Mouse (Mus musculus): ENCODE measurements at regions not wholly inside any gene's neighbourhood (a gene's known extent, or its start where the extent isn't known, plus 50 kb on each side); places are given as distances from the start of the nearest gene placed in this dataset.

DNA sequence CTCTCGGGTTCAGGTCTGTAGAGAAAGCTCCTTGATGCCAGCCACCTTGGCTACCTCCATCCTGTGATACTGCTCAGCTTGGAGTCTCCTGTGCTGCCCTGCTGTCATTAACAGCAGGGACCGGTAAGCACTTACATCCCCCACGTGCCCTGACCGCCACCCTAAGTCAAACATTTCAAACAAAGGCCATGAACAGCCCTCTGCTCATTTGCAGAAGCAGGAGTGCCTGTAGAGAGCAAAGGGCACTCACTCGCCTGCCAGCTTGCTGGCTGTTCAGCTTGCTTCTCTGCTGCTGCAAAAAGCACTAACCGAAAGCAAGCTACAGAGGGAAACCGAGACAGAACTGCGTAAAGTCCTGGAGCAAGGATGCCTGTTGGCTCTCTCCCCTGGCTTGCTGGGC is 61.8 kb upstream of the Thy1 start:
- H3K9me3 ChIP-seq (ENCODE audit: control insufficient read depth, insufficient read depth, low read depth, low read length), result no peaks in the 10 kb centered on the region
- DNase-seq (ENCODE audit: low read depth, low spot score), result no peak
- H3K9ac ChIP-seq (ENCODE audit: insufficient read depth, low read depth, low read length, poor library complexity, severe bottlenecking), result no peak overlapping the region
- H3K4me1 ChIP-seq (ENCODE audit: control insufficient read depth in 2 of 2, insufficient read depth in 2 of 2, low read length in 2 of 2, poor library complexity in 1 of 2), result peaks cover 0 to 3% of the 10 kb centered on the region in 2 experiments; a peak in 1 of 4 replicates
- H3K36me3 ChIP-seq (ENCODE audit: control insufficient read depth, insufficient read depth, low read length, poor library complexity, severe bottlenecking), result no peaks in the 10 kb centered on the region
- no peak overlapping the region for H3K4me3 ChIP-seq (ENCODE audit: insufficient read depth in 1 of 2, low read depth in 1 of 2, low read length in 2 of 2, poor library complexity in 1 of 2, severe bottlenecking in 1 of 2)
- TF ChIP-seq ZC3H11A (IDR thresholded peaks at IDR 0.05; ENCODE audit: borderline replicate concordance, low read depth, low read length) (no peak), HCFC1 (IDR thresholded peaks at IDR 0.05; ENCODE audit: borderline replicate concordance, insufficient read depth, low read length) (no peak), MAFK (IDR thresholded peaks at IDR 0.05; ENCODE audit: insufficient read depth, low read depth, low read length) (no peak), ZNF384 (IDR thresholded peaks at IDR 0.05; ENCODE audit: low read depth, low read length) (no peak), CHD2 (IDR thresholded peaks at IDR 0.05; ENCODE audit: low read depth, low read length) (no peak)
- no peak overlapping the region for H3K27ac ChIP-seq (ENCODE audit: insufficient read depth, low read depth, low read length, poor library complexity, severe bottlenecking)
- in situ Hi-C loops (cut with MboI; ENCODE audit: low sequenced_read_pairs in 2 of 2, unreplicated experiment in 2 of 2), result no loop called here

DNA sequence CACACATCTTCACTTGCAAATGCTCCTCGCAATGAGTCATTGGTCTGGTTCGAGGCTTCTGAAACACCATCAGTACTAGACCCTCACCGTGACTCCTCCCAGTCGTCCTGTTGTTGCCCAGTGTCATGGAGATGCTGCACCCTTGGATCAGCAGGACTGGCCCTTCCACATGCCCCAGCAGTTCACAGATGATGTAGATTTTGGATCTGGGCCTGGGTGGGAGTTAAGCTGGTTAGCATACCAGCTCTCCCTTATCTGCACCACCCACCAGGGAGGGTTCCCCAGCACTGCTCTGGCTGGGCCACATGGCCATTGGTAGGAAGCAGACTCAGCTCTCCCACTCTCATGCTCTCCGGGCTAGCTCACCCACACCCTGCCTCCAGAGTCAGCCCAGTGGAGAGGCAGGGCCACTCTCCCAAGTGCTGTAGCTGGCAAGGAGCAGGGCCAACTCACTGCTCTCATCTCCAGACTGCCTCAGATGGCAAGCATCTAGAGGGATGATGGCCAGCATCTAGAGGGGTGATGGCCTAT is 60.8 kb upstream of the Thy1 start:
- no peaks in the 10 kb centered on the region for H3K36me3 ChIP-seq (ENCODE audit: control insufficient read depth, insufficient read depth, low read length, poor library complexity, severe bottlenecking)
- H3K9ac ChIP-seq (ENCODE audit: insufficient read depth, low read depth, low read length, poor library complexity, severe bottlenecking), result no peak overlapping the region
- H3K9me3 ChIP-seq (ENCODE audit: control insufficient read depth, insufficient read depth, low read depth, low read length), result no peaks in the 10 kb centered on the region
- no peak for DNase-seq (ENCODE audit: low read depth, low spot score)
- TF ChIP-seq MAFK (IDR thresholded peaks at IDR 0.05; ENCODE audit: insufficient read depth, low read depth, low read length) (no peak), ZC3H11A (IDR thresholded peaks at IDR 0.05; ENCODE audit: borderline replicate concordance, low read depth, low read length) (no peak), CHD2 (IDR thresholded peaks at IDR 0.05; ENCODE audit: low read depth, low read length) (no peak), ZNF384 (IDR thresholded peaks at IDR 0.05; ENCODE audit: low read depth, low read length) (no peak), HCFC1 (IDR thresholded peaks at IDR 0.05; ENCODE audit: borderline replicate concordance, insufficient read depth, low read length) (no peak)
- H3K4me1 ChIP-seq (ENCODE audit: control insufficient read depth in 2 of 2, insufficient read depth in 2 of 2, low read length in 2 of 2, poor library complexity in 1 of 2), result peaks cover 0 to 3% of the 10 kb centered on the region in 2 experiments; a peak in 1 of 4 replicates
- in situ Hi-C loops (cut with MboI; ENCODE audit: low sequenced_read_pairs in 2 of 2, unreplicated experiment in 2 of 2), result no loop called here
- H3K4me3 ChIP-seq (ENCODE audit: insufficient read depth in 1 of 2, low read depth in 1 of 2, low read length in 2 of 2, poor library complexity in 1 of 2, severe bottlenecking in 1 of 2), result no peak overlapping the region
- H3K27ac ChIP-seq (ENCODE audit: insufficient read depth, low read depth, low read length, poor library complexity, severe bottlenecking), result no peak overlapping the region

DNA sequence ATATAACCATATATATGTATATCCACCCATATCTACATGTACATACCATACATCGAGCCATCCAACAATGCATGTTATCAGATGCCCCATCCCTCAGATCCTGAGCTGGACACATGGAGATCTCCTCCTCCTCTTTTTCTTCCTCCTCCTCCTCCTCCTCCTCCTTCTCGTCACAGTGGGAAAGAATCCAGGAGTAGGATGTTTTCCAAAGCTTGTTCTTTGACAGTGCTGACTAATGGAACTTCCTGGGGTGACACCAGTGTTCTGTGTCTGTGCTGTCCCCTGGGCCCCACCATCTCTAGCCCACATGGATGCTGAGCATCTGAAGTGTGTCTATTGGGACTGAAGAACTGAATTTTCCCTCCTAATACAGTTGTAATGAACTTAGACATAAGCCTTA is 60.0 kb upstream of the Thy1 start:
- Histone ChIP-seq H3K27ac (ENCODE audit: insufficient read depth, low read depth, low read length, poor library complexity, severe bottlenecking) (no peak overlapping the region), H3K36me3 (ENCODE audit: control insufficient read depth, insufficient read depth, low read length, poor library complexity, severe bottlenecking) (no peaks in the 10 kb centered on the region), H3K4me1 (ENCODE audit: control insufficient read depth in 2 of 2, insufficient read depth in 2 of 2, low read length in 2 of 2, poor library complexity in 1 of 2) (peaks cover 0 to 5% of the 10 kb centered on the region in 2 experiments; a peak in 1 of 4 replicates), H3K9ac (ENCODE audit: insufficient read depth, low read depth, low read length, poor library complexity, severe bottlenecking) (no peak overlapping the region), H3K9me3 (ENCODE audit: control insufficient read depth, insufficient read depth, low read depth, low read length) (no peaks in the 10 kb centered on the region), H3K4me3 (ENCODE audit: insufficient read depth in 1 of 2, low read depth in 1 of 2, low read length in 2 of 2, poor library complexity in 1 of 2, severe bottlenecking in 1 of 2) (no peak overlapping the region)
- no peak for DNase-seq (ENCODE audit: low read depth, low spot score)
- TF ChIP-seq MAFK (IDR thresholded peaks at IDR 0.05; ENCODE audit: insufficient read depth, low read depth, low read length), result no peak
- TF ChIP-seq ZC3H11A (IDR thresholded peaks at IDR 0.05; ENCODE audit: borderline replicate concordance, low read depth, low read length), result no peak
- no peak for TF ChIP-seq ZNF384 (IDR thresholded peaks at IDR 0.05; ENCODE audit: low read depth, low read length)
- no peak for TF ChIP-seq HCFC1 (IDR thresholded peaks at IDR 0.05; ENCODE audit: borderline replicate concordance, insufficient read depth, low read length)
- no peak for TF ChIP-seq CHD2 (IDR thresholded peaks at IDR 0.05; ENCODE audit: low read depth, low read length)
- in situ Hi-C loops (cut with MboI; ENCODE audit: low sequenced_read_pairs in 2 of 2, unreplicated experiment in 2 of 2), result no loop called here

DNA sequence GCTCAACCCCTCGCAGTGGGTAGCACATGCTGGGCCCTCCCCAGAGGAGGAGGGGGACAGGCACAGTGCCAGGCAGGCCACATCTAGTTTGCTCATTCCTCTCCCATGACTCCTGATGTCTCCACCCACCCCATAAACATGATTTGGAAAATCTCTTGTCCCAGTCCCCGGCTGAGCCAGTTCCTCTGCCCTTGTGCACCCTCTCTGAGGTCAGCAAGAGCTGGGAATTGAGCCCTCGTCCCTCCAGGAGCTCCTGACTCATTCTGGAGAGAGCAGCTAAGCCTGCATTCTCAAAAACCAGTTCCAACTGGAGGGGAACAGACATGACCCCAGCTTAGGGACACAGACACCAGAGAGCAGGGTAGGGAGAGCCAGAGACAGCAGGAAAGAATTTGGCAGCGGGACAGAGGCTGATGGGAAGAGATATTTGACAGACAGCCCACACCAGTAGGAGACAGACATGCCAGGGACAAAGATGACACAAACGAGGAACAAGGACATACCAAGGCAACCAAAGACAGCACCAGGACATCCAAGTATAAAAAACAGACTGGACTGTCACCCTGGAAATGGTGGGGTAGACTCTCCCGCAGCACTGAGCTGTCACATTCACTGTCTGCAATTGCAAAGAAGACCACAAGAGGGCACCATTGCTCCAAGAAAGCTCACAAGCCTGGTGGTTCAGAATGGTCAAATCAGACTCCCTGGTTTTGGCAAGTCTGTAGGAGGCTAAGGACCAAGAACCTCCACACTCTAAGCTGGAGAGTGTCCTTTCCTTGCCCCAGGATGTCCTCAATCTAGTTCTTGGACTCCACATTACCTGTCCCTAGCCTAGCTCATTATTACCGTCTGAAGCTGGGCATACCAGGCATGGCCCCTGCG is 58.8 kb upstream of the Thy1 start:
- no peak overlapping the region for H3K27ac ChIP-seq (ENCODE audit: insufficient read depth, low read depth, low read length, poor library complexity, severe bottlenecking)
- H3K4me3 ChIP-seq (ENCODE audit: insufficient read depth in 1 of 2, low read depth in 1 of 2, low read length in 2 of 2, poor library complexity in 1 of 2, severe bottlenecking in 1 of 2), result no peak overlapping the region
- H3K4me1 ChIP-seq (ENCODE audit: control insufficient read depth in 2 of 2, insufficient read depth in 2 of 2, low read length in 2 of 2, poor library complexity in 1 of 2), result peaks cover 5 to 14% of the 10 kb centered on the region in 2 experiments; a peak in 3 of 4 replicates
- no peak overlapping the region for H3K9ac ChIP-seq (ENCODE audit: insufficient read depth, low read depth, low read length, poor library complexity, severe bottlenecking)
- in situ Hi-C loops (cut with MboI; ENCODE audit: low sequenced_read_pairs in 2 of 2, unreplicated experiment in 2 of 2), result no loop called here
- no peaks in the 10 kb centered on the region for H3K9me3 ChIP-seq (ENCODE audit: control insufficient read depth, insufficient read depth, low read depth, low read length)
- no peaks in the 10 kb centered on the region for H3K36me3 ChIP-seq (ENCODE audit: control insufficient read depth, insufficient read depth, low read length, poor library complexity, severe bottlenecking)
- DNase-seq (ENCODE audit: low read depth, low spot score), result peak; percentile 81
- TF ChIP-seq MAFK (IDR thresholded peaks at IDR 0.05; ENCODE audit: insufficient read depth, low read depth, low read length), result no peak
- TF ChIP-seq ZC3H11A (IDR thresholded peaks at IDR 0.05; ENCODE audit: borderline replicate concordance, low read depth, low read length), result peak; percentile 96
- 0 out of 2 replicates have a peak, but pooled peaks have one; percentile 37 for TF ChIP-seq HCFC1 (IDR thresholded peaks at IDR 0.05; ENCODE audit: borderline replicate concordance, insufficient read depth, low read length)
- no peak for TF ChIP-seq CHD2 (IDR thresholded peaks at IDR 0.05; ENCODE audit: low read depth, low read length)
- 0 out of 2 replicates have a peak, but pooled peaks have one; percentile 37 for TF ChIP-seq ZNF384 (IDR thresholded peaks at IDR 0.05; ENCODE audit: low read depth, low read length)
